Mouse (Mus musculus) erythroid progenitor cell, adult 5-6 weeks (primary cell): ENCODE data around the gene Chchd3. TPM values are rescaled to one million over a fixed set of nuclear protein-coding genes. Genes with fewer than 3 reads are reported as not detected.
A peak's percentile ranks its signal among the peaks of the same experiment; 100 is the strongest.

ENCODE experiments used
- ATAC-seq: replicated peaks from 2 replicates; pipeline ENCODE4 v1.8.0; 2016; ENCODE audit warnings: moderate number of reproducible peaks, mild to moderate bottlenecking, moderate TSS enrichment, inconsistent platforms; ENCODE audit not compliant: poor library complexity, low FRiP score, severe bottlenecking
- total RNA-seq, 2 experiments: library from RNA; stranded (forward) in 1 of 2; stranded (reverse) in 1 of 2; fragments of 150-400 nt in 1 of 2; fragments of 186-747, 209-891 nt in 1 of 2; gene quantifications; 2 replicates each; pipeline versions ENCODE4 v1.2.3 to v1.2.4; 2015 to 2017; ENCODE audit warnings: low replicate concordance in 2 of 2

Gene Chchd3
- total RNA-seq, 2 experiments from 2014 or later = 46.5 to 66.6 TPM

- ATAC-seq = no peak
These were observed 222.7 kb downstream of the Chchd3 start for GRCm38 (mm10) chr6:32837165-32837938.

DNA sequence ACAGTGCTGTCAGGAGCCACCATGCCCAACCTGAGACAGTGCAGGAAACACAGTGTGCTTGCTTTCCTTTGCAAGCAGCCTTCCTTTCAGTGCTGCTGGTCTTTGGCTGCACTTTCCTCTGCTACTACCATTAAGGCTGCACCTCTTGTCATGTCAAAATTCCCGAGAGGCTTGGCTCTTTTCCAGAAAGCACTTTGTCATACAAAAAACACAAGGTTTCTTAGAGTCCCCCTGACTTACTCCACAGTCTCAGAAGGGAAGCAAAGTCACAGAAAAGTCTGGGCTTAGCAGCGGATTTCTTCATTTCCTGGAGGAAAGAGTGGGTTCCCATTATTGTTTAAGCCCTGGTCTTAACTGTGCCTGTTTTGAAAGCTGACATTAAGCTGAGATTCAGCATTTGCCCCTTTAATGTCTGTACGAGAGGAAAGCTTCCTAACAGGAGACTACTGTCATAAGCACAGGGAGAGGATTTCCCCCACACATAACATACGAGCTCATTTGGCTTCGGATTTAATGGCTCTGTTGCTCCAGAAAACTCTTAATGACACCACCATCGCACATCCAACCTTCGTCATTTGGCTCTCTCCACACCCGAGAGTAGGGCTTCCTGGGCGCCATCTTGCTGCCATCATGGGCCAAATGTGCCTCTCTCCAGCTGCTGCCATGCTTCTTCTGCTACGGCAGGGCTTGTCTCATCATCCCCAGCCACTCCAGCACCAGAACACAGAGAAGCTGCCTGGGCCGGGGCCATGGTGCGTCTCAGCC, 236.0 kb downstream of the Chchd3 start:
- ATAC-seq = no peak

- no peak for ATAC-seq
These were observed 241.1 kb downstream of the Chchd3 start for GRCm38 (mm10) chr6:32818961-32819360.

DNA sequence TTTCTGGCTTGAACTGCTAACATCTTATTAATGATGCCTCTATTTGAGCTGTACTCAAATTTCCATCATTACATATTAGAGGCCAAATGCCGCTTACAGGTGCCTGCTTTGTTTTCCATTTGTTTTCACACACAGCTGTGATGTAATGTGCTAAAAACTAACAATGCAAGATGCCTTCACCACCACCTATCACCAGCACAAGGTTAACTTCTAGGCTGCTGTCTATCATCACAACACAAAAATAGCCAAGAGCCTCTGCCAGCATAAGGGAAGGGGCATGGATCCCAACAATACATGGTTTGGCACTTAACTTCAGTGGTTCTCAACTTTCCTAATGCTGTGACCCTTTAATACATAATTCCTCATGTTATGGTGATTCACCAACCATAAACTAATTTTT, 251.3 kb downstream of the Chchd3 start:
- ATAC-seq = no peak

DNA sequence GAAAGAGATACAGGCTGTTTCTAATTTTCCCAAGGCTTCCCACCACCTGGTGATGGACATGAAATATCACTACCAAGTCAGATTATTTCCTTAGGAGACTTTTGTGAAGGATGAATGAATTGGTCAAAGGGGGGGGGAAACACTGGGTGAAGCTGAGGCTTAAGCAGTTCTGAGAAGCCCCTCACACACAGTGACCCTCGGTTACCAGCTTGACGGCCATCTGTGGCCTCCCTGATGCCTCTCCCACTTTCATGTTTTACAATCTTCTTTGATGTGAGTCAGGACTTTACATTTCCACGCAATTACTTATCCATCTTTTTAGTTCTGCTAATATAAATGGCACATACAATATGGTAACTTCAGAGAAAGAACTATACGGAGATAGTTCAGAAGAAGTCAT, 252.3 kb downstream of the Chchd3 start:
- ATAC-seq = no peak

- ATAC-seq = no peak
These were observed 256.4 kb downstream of the Chchd3 start for GRCm38 (mm10) chr6:32803646-32804045.

- no peak for ATAC-seq
These were observed 258.3 kb downstream of the Chchd3 start for GRCm38 (mm10) chr6:32801776-32802175.

DNA sequence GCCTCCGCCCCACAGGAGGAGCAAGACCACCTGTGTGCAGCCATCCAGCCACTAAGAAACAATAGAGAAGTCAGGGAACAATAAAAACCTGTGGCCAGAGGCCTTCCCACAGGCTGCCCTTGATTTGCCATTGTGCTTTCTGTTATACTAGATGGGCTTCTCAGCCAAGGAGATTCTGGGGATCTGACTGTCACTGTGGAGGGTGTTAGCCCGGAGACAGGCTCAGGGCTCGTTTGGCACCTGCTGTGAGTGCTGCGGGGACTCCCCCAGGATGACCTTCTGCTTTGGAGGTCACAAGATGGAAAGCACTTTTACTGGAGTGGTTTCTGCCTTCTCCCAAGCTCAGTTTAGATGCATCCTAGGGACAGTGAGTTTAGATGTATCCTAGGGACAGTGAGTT, 262.5 kb downstream of the Chchd3 start:
- no peak for ATAC-seq

DNA sequence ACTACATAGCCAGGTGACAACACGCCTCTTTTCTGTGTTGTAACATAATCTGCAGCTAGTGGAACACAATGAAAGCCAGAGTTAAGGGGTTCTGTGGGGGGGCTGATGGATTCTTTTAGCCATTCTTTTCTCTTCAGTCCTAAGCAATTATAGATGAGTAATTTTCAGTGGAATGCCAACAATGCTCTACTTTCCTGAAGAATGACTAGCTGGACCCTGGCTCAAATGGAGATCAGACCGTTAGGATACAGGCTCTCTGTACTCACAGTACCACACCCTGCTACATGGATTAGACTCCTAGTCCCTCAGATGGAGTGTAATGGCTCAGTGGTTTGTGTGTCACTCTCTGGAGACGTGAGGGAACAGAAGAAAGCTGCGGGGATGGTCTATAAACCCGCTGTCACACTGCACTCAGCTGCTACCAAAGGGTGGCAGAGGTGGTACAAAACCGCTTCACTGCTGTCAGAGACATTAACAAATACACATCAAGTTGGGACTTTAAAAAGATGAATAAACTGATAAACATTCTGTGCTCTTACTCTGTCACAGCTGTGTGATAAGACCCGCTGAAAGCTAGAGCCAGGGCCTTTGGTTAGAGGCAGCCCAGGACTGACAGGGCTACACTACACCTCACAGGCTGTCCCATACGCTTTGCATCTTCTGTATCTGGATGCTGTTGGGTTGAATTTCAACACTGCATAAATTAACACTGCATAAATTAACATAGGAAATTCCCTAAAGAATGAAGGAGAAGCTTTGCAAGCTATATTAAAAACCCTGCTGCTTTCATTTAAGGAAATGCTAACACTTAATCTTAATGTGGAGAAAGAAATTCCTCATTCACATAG, 264.2 kb downstream of the Chchd3 start:
- ATAC-seq = no peak

GRCm38 (mm10) chr6:32793575-32793974, 266.5 kb downstream of the Chchd3 start:
- ATAC-seq = peak; percentile 68

DNA sequence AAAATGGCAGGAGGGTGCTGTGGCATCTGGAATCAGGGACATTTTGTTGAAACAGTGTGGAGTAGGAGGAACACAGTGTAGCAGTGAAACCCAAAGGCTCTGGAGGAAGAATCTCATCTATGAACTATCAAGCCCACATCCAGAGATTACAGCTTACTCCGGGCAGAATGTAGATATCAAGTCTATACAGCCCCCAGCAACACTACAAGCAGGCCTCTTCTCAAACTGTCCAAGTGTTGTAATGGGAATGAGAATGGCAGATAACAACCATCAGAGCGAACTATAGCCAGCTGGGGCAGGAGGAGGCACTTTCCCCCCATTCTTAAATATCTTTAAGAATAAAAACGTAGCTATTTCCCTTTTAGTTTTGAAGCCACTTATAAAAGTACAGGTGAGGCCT, 266.9 kb downstream of the Chchd3 start:
- no peak for ATAC-seq

DNA sequence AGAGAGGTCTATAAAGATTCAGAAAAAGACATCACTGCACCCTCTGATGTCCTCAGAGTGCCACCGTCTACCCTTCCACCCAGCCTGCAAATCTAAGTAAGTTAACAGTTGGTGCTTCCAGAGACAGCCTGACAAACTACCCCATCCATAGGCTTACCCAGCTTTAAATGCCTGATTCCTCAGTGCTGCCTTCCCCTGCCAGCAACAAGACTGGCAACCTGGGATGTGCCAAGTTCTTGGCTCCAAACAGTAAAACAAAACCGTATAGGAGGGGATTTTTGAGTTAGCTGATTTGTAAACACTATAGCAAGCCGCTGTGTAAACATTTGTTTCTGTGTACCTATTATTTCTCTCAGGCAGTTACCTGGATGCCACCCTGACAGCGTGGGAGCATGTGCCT, 269.6 kb downstream of the Chchd3 start:
- ATAC-seq = no peak

DNA sequence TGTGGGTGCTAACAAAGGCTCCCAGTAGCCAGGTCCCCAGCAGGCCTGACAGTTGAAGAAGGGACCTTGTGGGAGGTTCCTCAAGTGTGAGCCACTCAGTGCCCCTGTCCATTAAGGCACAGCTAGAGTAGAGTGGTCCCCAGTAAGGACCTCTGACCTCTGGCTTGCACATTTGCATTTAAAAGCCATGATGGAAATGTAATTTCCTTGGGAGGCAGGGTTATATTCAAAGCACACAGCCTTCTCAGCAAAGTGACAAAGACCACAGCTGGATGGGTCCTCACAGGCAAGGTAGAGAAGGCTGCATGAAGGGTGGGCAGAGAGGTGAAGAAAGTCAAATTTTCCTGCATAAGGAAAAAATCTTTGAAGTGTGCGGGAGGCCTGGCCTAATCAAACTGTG, 272.7 kb downstream of the Chchd3 start:
- no peak for ATAC-seq

GRCm38 (mm10) chr6:32786196-32786595, 273.9 kb downstream of the Chchd3 start:
- no peak for ATAC-seq

DNA sequence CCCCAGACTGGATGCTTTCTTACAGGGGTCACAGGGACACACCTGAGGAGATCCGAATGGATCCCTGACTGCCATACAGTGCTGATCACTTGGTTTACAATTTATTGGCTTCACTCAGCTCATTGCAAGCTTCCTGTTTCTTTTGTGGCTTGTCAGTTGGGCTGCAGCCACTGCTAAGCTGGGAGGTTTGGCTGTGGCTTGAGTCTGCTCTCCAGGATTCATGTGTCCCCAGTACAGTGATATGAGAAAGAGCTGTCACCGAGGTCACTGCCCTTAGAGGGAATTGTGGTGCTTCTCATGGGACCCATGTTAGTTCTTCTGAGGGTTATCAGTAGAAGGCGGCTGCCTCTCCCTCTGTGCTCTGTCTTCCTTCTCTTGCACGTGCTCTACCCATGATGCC, 277.0 kb downstream of the Chchd3 start:
- ATAC-seq = no peak

- no peak for ATAC-seq
These were observed 279.5 kb downstream of the Chchd3 start for GRCm38 (mm10) chr6:32780602-32781001.

DNA sequence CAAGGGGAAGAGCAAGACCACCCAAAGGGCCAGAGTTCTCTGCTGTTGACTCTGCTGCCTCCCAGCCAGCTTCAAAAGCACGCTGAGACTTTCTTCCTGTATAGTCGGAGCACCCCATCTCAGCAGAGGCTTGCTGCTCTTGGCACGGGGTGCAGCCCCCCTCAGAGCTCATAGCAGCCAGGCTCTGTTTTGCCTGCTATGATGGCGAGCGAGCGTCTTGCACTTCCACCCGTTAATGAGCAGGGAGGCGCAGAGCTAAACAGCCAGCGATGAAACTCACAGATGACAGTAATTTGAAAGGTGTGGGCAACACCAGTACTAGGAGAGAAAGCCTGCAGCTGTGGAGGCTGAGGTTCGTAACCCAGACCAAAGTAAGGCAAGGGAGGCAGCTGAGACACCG, 283.7 kb downstream of the Chchd3 start:
- no peak for ATAC-seq

DNA sequence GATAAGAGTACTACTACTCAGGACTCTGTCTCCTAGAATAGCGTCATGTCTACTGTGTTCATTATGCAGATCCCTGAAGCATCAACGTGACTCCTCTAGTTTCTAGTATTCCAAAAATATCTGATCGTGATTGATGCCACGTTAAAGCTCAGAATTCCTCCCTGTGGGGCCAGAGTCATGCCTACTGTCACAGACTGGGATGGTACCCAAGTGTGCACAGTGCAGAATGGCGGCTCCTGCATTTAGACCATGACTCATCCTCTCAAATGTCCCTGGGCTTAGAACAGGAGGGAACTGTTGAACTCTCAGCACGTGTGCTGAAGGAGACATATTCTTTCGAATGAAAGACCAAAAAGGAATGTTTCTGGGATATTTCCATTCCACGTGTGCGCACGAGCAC, 305.5 kb downstream of the Chchd3 start:
- ATAC-seq = no peak

DNA sequence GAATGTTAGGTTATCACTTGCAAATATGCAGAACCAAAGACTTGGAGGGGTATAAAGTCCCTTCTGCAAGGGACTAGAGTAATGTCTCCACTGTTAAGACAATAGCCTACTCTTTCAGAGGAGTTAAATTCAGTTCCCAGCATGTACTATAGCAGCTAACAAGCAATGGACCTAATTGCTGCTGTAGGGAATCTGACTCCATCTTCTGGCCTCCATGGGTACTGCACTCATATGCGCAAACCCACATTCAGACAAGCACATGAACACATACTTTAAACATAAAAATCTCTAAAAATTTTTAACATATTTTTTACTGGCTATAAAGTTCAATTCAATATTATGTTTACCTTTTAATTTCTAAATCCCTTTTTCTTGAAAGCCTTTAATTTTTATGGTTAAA, 310.2 kb downstream of the Chchd3 start:
- ATAC-seq = no peak

- ATAC-seq = no peak
These were observed 311.3 kb downstream of the Chchd3 start for GRCm38 (mm10) chr6:32748777-32749176.
